In the genomic region with DNA sequence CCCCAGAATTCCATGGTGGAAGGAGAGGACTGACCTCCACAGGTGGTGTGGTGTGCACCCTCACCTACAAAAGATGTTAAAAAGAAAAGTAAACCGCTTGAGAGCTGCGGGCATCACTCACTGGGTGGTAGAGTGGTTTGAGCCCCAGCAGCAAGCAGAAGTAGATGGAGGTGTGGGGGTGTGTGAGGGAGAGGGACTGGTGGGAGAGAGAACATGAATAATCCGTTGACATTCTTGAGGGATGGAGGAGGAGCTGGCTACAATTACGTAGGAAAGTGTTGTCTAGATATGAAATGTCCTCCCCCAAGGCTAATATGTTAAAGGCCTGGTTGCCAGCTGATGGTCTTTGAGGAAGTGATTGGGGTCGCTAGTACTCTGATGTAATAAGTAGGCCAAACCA, we compare ENCODE assay signal across 16 mouse cellular contexts.
DNase-seq lines count a peak whose midpoint lies in the region; ATAC-seq and TF ChIP-seq lines count a peak whose summit lies in the region.
"Had no signal": no experiment of that assay in that cellular context is flagged by ENCODE, and none has a peak within 500 bp of the region (broad histone marks: within the 10 kb centered on the region; RNA-seq: fewer than 3 reads in every experiment).

No protein-coding gene starts in this region.

- H3K27ac ChIP-seq in forebrain, embryonic 13.5 days: peak overlapping the region; percentile 71; the same call in 1 of the 2 replicates
- no peak overlapping the region for H3K27ac ChIP-seq in forebrain, postnatal 0 days (ENCODE audit: low read depth, low read length)
- H3K27ac ChIP-seq in hindbrain, embryonic 16.5 days (ENCODE audit: low read depth, low read length): 0 out of 2 replicates have a peak overlapping the region, but pooled peaks have one; percentile 12
- no peak overlapping the region for H3K27ac ChIP-seq in hindbrain, embryonic 11.5 days (ENCODE audit: low read depth, low read length)
- H3K27ac ChIP-seq: embryonic facial prominence, embryonic 10.5 days; hindbrain, embryonic 14.5 days had no signal

- H3K4me1 ChIP-seq in forebrain, embryonic 13.5 days: peaks cover 15% of the 10 kb centered on the region
- no peaks in the 10 kb centered on the region for H3K4me1 ChIP-seq in forebrain, postnatal 0 days (ENCODE audit: insufficient read depth)
- no peaks in the 10 kb centered on the region for H3K4me1 ChIP-seq in hindbrain, embryonic 16.5 days (ENCODE audit: control insufficient read depth, insufficient read depth, low read depth, low read length)
- no peaks in the 10 kb centered on the region for H3K4me1 ChIP-seq in hindbrain, embryonic 11.5 days (replicated peaks; ENCODE audit: control insufficient read depth, insufficient read depth, low read length)
- H3K4me1 ChIP-seq: embryonic facial prominence, embryonic 10.5 days; heart, embryonic 12.5 days had no signal

- 72% methylated on average over 5 of the region's 5 CpGs for WGBS in forebrain, embryonic 13.5 days
- WGBS in forebrain, postnatal 0 days: 77% methylated on average over 5 of the region's 5 CpGs
- 69% methylated on average over 5 of the region's 5 CpGs for WGBS in hindbrain, embryonic 16.5 days
- WGBS in hindbrain, embryonic 11.5 days: 81% methylated on average over 5 of the region's 5 CpGs

- ATAC-seq in forebrain, embryonic 13.5 days: no peak
- no peak for ATAC-seq in forebrain, postnatal 0 days
- ATAC-seq in hindbrain, embryonic 16.5 days: no peak
- no peak for ATAC-seq in hindbrain, embryonic 11.5 days (ENCODE audit: low FRiP score)
- ATAC-seq in activated CD4-positive, CD25-positive, alpha-beta regulatory T cell, adult 4 months: no peak

- DNase-seq in forebrain, postnatal 0 days: no peak
- no peak for DNase-seq in hindbrain, embryonic 11.5 days (ENCODE audit: low spot score)
- peak; percentile 74 for DNase-seq in retina, postnatal 1 day
- DNase-seq in retina, embryonic 14.5 days (ENCODE audit: low spot score): no peak
- DNase-seq: adrenal gland, postnatal 14 days; cerebellum, adult 18-20 months; cerebellum, adult 9-11 months; cerebellum, postnatal 36 days; heart, postnatal 36 days; kidney, adult 11 months had no signal

- no peak overlapping the region for H3K4me3 ChIP-seq in forebrain, embryonic 13.5 days
- no peak overlapping the region for H3K4me3 ChIP-seq in forebrain, postnatal 0 days (ENCODE audit: low read depth, low read length)
- H3K4me3 ChIP-seq in hindbrain, embryonic 16.5 days (ENCODE audit: low read length): no peak overlapping the region
- no peak overlapping the region for H3K4me3 ChIP-seq in hindbrain, embryonic 11.5 days (ENCODE audit: low read depth, low read length)
- H3K4me3 ChIP-seq: embryonic facial prominence, embryonic 10.5 days; heart, embryonic 12.5 days had no signal

- H3K9me3 ChIP-seq in forebrain, embryonic 13.5 days (replicated peaks): peaks cover 3% of the 10 kb centered on the region; the same call in 1 of the 2 replicates
- H3K9me3 ChIP-seq in forebrain, postnatal 0 days (ENCODE audit: low read length): no peaks in the 10 kb centered on the region
- H3K9me3 ChIP-seq in hindbrain, embryonic 16.5 days (ENCODE audit: control insufficient read depth, low read length): no peaks in the 10 kb centered on the region
- no peaks in the 10 kb centered on the region for H3K9me3 ChIP-seq in hindbrain, embryonic 11.5 days (ENCODE audit: control insufficient read depth, low read length)

- no peaks in the 10 kb centered on the region; the same call in 1 of the 2 replicates for H3K27me3 ChIP-seq in forebrain, embryonic 13.5 days
- no peaks in the 10 kb centered on the region for H3K27me3 ChIP-seq in forebrain, postnatal 0 days (ENCODE audit: insufficient read depth, low read length)
- H3K27me3 ChIP-seq in hindbrain, embryonic 16.5 days (replicated peaks; ENCODE audit: control insufficient read depth, insufficient read depth, low read length): no peaks in the 10 kb centered on the region
- H3K27me3 ChIP-seq in hindbrain, embryonic 11.5 days (ENCODE audit: control insufficient read depth, insufficient read depth, low read length): no peaks in the 10 kb centered on the region
- H3K27me3 ChIP-seq: heart, embryonic 12.5 days had no signal

- H3K4me2 ChIP-seq in forebrain, embryonic 13.5 days: no peak overlapping the region
- H3K4me2 ChIP-seq in forebrain, postnatal 0 days (ENCODE audit: low read depth): no peak overlapping the region
- no peak overlapping the region for H3K4me2 ChIP-seq in hindbrain, embryonic 16.5 days (ENCODE audit: low read length)
- H3K4me2 ChIP-seq in hindbrain, embryonic 11.5 days (replicated peaks; ENCODE audit: low read depth, low read length): no peak overlapping the region
- H3K4me2 ChIP-seq: heart, embryonic 12.5 days; hindbrain, embryonic 14.5 days had no signal

- TF ChIP-seq CTCF in forebrain, postnatal 0 days (IDR thresholded peaks at IDR 0.05; ENCODE audit: low read depth): no peak

- no peaks in the 10 kb centered on the region for H3K36me3 ChIP-seq in forebrain, embryonic 13.5 days (ENCODE audit: poor library complexity, severe bottlenecking)
- no peaks in the 10 kb centered on the region for H3K36me3 ChIP-seq in forebrain, postnatal 0 days (ENCODE audit: insufficient read depth)
- H3K36me3 ChIP-seq in hindbrain, embryonic 16.5 days (ENCODE audit: control insufficient read depth, insufficient read depth, low read length): no peaks in the 10 kb centered on the region
- H3K36me3 ChIP-seq in hindbrain, embryonic 11.5 days (ENCODE audit: control insufficient read depth, insufficient read depth, low read length): no peaks in the 10 kb centered on the region
- H3K36me3 ChIP-seq: embryonic facial prominence, embryonic 10.5 days; heart, embryonic 12.5 days had no signal

- no peak overlapping the region for H3K9ac ChIP-seq in forebrain, embryonic 13.5 days
- H3K9ac ChIP-seq in forebrain, postnatal 0 days: no peak overlapping the region
- H3K9ac ChIP-seq in hindbrain, embryonic 16.5 days (ENCODE audit: low read depth, low read length): no peak overlapping the region
- H3K9ac ChIP-seq in hindbrain, embryonic 11.5 days (ENCODE audit: low read depth, low read length): no peak overlapping the region
- H3K9ac ChIP-seq: heart, embryonic 12.5 days; hindbrain, embryonic 14.5 days had no signal

Comparison
In these comparisons a context has a peak if more than half of its experiments do, and no peak if none do; other contexts are left out.
1. H3K27ac ChIP-seq: peak in forebrain, embryonic 13.5 days (single experiment) and hindbrain, embryonic 16.5 days (single experiment); none in forebrain, postnatal 0 days (single experiment) and hindbrain, embryonic 11.5 days (single experiment).